ENCODE assay signal across 8 mouse cellular contexts in the genomic region with DNA sequence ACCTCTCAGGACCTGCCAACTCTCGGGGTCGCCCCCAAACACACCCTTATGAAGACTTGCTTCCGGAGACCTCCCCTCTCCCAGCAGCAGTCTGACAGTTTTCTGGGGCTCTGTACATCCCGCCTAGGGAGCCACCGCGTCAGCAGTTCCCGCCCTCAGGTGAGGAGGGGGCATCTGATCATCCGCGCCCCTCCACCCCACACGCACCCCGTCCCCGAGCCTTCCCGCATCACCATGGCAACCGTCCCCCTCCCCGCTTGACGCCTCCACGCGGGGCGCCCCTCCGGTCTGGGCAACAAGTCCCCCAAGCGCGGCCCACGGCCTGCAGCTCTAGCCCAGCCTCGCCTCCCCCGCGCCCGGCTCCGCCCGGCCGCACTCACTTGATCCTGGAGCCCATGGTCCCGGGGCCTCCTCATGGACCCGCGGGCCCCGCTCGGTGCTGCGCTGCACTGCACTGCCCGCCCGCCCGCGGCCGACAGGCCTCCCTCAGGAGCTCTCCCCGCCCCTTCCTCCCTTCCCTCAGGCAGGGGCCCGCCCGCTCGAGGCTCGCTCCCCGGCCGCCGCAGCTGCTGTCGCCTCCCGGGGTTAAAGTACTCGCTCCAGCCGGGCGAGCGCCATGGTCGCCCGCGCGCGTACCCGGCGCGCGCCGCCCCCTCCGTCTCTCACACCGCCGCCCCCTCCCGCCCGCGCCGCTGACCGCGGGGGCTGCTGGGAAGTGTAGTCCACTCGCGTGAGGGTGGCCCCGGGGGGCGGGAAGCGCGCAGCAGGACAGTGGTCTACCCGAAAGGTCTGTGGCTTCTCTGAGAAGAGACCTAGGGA. TPM values are rescaled to one million over a fixed set of nuclear protein-coding genes. Genes with fewer than 3 reads are reported as not detected.
DNase-seq lines count a peak whose midpoint lies in the region; ATAC-seq and TF ChIP-seq lines count a peak whose summit lies in the region.

TSS of gene Dennd1a (minus strand) at position 658 of the 819 bp plus-strand sequence.

- H3K4me1 ChIP-seq in embryonic facial prominence, embryonic 13.5 days: peaks cover 9% of the 10 kb centered on the region
- H3K4me1 ChIP-seq in heart, adult 2 months (ENCODE audit: control insufficient read depth, insufficient read depth, low read length): peaks cover 3% of the 10 kb centered on the region
- peaks cover 13% of the 10 kb centered on the region for H3K4me1 ChIP-seq in limb, embryonic 13.5 days
- peaks cover 14% of the 10 kb centered on the region for H3K4me1 ChIP-seq in midbrain, embryonic 16.5 days (ENCODE audit: control insufficient read depth, insufficient read depth, low read length)

- H3K9me3 ChIP-seq in embryonic facial prominence, embryonic 13.5 days: no peaks in the 10 kb centered on the region
- H3K9me3 ChIP-seq in limb, embryonic 13.5 days: no peaks in the 10 kb centered on the region
- no peaks in the 10 kb centered on the region for H3K9me3 ChIP-seq in midbrain, embryonic 16.5 days (replicated peaks; ENCODE audit: control insufficient read depth, low read length, poor library complexity, severe bottlenecking)

- no peak for TF ChIP-seq EP300 in heart, adult 2 months (IDR thresholded peaks at IDR 0.05; ENCODE audit: insufficient read depth, low read depth, low read length)

- ATAC-seq in embryonic facial prominence, embryonic 13.5 days (ENCODE audit: insufficient number of reproducible peaks, insufficient read depth, low FRiP score, low TSS enrichment, low read depth): peak; percentile 93
- ATAC-seq in limb, embryonic 13.5 days (ENCODE audit: low FRiP score, low read depth): peak; percentile 94
- ATAC-seq in midbrain, embryonic 16.5 days: peak; percentile 94

- peak; percentile 33; the same call in 1 of the 2 replicates for TF ChIP-seq POLR2A in heart, adult 2 months (IDR thresholded peaks at IDR 0.05; ENCODE audit: insufficient read depth, low read depth, low read length)

- H3K4me2 ChIP-seq in embryonic facial prominence, embryonic 13.5 days: peak within 1 kb of the TSS; percentile 83
- peak within 1 kb of the TSS; percentile 73 for H3K4me2 ChIP-seq in limb, embryonic 13.5 days (replicated peaks)
- H3K4me2 ChIP-seq in midbrain, embryonic 16.5 days (ENCODE audit: low read length): peak within 1 kb of the TSS; percentile 81

- H3K27me3 ChIP-seq in embryonic facial prominence, embryonic 13.5 days: no peaks in the 10 kb centered on the region
- H3K27me3 ChIP-seq in heart, adult 2 months (ENCODE audit: control insufficient read depth, insufficient read depth, low read length): no peaks in the 10 kb centered on the region
- H3K27me3 ChIP-seq in limb, embryonic 13.5 days: no peaks in the 10 kb centered on the region
- no peaks in the 10 kb centered on the region for H3K27me3 ChIP-seq in midbrain, embryonic 16.5 days (ENCODE audit: control insufficient read depth, insufficient read depth, low read depth, low read length)

- no peaks in the 10 kb centered on the region for H3K36me3 ChIP-seq in embryonic facial prominence, embryonic 13.5 days
- peaks cover 7% of the 10 kb centered on the region for H3K36me3 ChIP-seq in heart, adult 2 months (ENCODE audit: control insufficient read depth, insufficient read depth, low read length)
- no peaks in the 10 kb centered on the region for H3K36me3 ChIP-seq in limb, embryonic 13.5 days
- no peaks in the 10 kb centered on the region for H3K36me3 ChIP-seq in midbrain, embryonic 16.5 days (ENCODE audit: control insufficient read depth, insufficient read depth, low read length)

- 1% methylated on average over 78 of the region's 81 CpGs for WGBS in embryonic facial prominence, embryonic 13.5 days
- 2% methylated on average over 78 of the region's 81 CpGs for WGBS in heart, adult 2 months
- WGBS in limb, embryonic 13.5 days: 1% methylated on average over 59 of the region's 81 CpGs
- WGBS in midbrain, embryonic 16.5 days: under 1% methylated on average over 72 of the region's 81 CpGs

- peak within 1 kb of the TSS; percentile 90 for H3K27ac ChIP-seq in embryonic facial prominence, embryonic 13.5 days
- H3K27ac ChIP-seq in heart, adult 2 months: peak within 1 kb of the TSS; percentile 86
- H3K27ac ChIP-seq in limb, embryonic 13.5 days: peak within 1 kb of the TSS; percentile 78
- peak within 1 kb of the TSS; percentile 91 for H3K27ac ChIP-seq in midbrain, embryonic 16.5 days (ENCODE audit: low read length)

- H3K4me3 ChIP-seq in embryonic facial prominence, embryonic 13.5 days: peak within 1 kb of the TSS; percentile 89
- peak within 1 kb of the TSS; percentile 93 for H3K4me3 ChIP-seq in heart, adult 2 months
- H3K4me3 ChIP-seq in limb, embryonic 13.5 days: peak within 1 kb of the TSS; percentile 72
- peak within 1 kb of the TSS; percentile 88 for H3K4me3 ChIP-seq in midbrain, embryonic 16.5 days (ENCODE audit: low read depth, low read length)

- intact Hi-C loops in heart, adult 2 months (cut with DNase I): no loop called here

- peaks cover 1% of the 10 kb centered on the region; the same call in 1 of the 2 replicates for H3K79me2 ChIP-seq in heart, adult 2 months (replicated peaks; ENCODE audit: control insufficient read depth, insufficient read depth, low read length)

- DNase-seq in 3134 (ENCODE audit: extremely low read depth, insufficient read length, low spot score): peak; percentile 88
- peak; percentile 90 to 93 for DNase-seq in adrenal gland, postnatal 36 days
- peak; percentile 93 for DNase-seq in heart, adult 2 months
- DNase-seq in kidney, adult 8-10 months: peak; percentile 90
- DNase-seq in spleen, postnatal 10 days (ENCODE audit: low spot score in 2 of 2): peak; percentile 85 to 88

- peak; percentile 38 for TF ChIP-seq CTCF in heart, adult 2 months (IDR thresholded peaks at IDR 0.05)

- peak within 1 kb of the TSS; percentile 91 for H3K9ac ChIP-seq in embryonic facial prominence, embryonic 13.5 days
- peak within 1 kb of the TSS; percentile 96 for H3K9ac ChIP-seq in heart, adult 2 months (ENCODE audit: low read depth, low read length)
- H3K9ac ChIP-seq in limb, embryonic 13.5 days: peak within 1 kb of the TSS; percentile 86
- peak within 1 kb of the TSS; percentile 87 for H3K9ac ChIP-seq in midbrain, embryonic 16.5 days (ENCODE audit: low read depth, low read length)

RNA-seq across cellular contexts. Expression of gene Dennd1a, which starts in this region (rescaled TPM):
- total RNA-seq in adrenal gland, postnatal 36 days (2021): 10 to 100 TPM; 25.3 to 26.6 TPM
- polyA plus RNA-seq in embryonic facial prominence, embryonic 13.5 days (2015; fragmentation: Nextera tagmentation; extraction: Ambion mirVana): 15.5 and 16.7 TPM in 2 replicates
- 10 to 100 TPM; 22.0 to 26.8 TPM for total RNA-seq in heart, adult 2 months (2021)
- polyA plus RNA-seq in heart, adult 2 months (2012; rRNA removed): 17.0 and 17.6 TPM in 2 replicates
- polyA plus RNA-seq in limb, embryonic 13.5 days (2015; fragmentation: Nextera tagmentation; extraction: Ambion mirVana): 13.3 and 15.8 TPM in 2 replicates
- polyA plus RNA-seq in midbrain, embryonic 16.5 days (2015; fragmentation: Nextera tagmentation; extraction: Ambion mirVana): 18.9 and 21.7 TPM in 2 replicates

Comparison
In these comparisons a context has a peak if more than half of its experiments do, and no peak if none do; other contexts are left out.
1. Peak in every context shown above with its lines: DNase-seq, ATAC-seq, H3K4me3 ChIP-seq and H3K27ac ChIP-seq.